Mouse (Mus musculus) liver, embryonic 14.5 days (tissue): ENCODE data around the gene Jsrp1.
"Not testable (repeated sequence)": the region's sequence is repeated elsewhere in the genome, so short reads cannot be mapped to it uniquely, and the experiment has no call there.

ENCODE experiments used
- CTCF ChIP-seq: IDR thresholded peaks from 2 replicates; pipeline ENCODE4 v1.5.1; 2016; ENCODE audit warnings: antibody characterized with exemption, low read depth, control low read depth
- EP300 ChIP-seq: IDR thresholded peaks from 2 replicates; pipeline ENCODE4 v1.6.1; 2016; ENCODE audit warnings: antibody characterized with exemption, low read depth

DNA sequence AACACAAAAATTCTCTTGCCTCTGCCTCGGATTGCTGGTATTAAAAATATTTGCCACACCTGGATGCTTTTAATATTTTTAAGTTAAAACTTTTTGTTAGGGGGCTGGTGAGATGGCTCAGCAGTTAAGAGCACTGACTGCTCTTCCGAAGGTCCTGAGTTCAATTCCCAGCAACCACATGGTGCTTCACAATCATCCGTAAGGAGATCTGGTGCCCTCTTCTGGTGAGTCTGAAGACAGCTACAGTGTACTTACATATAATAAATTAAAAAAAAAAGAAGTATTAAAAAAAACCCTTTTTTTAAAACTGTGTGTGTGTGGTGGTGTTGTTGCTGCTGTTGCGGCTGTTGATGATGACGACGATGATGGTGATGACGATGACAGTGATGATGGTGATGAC is 4.7 kb upstream of the Jsrp1 start:
- TF ChIP-seq CTCF: peak; percentile 56
- not testable (repeated sequence) for TF ChIP-seq EP300
